Mouse (Mus musculus) CH12.LX (cell line): Measurements from ENCODE around the gene Erbb2. TPM values are rescaled to one million over a fixed set of nuclear protein-coding genes. Genes with fewer than 3 reads are reported as not detected.

Experiments used
- DNase-seq: peaks from one replicate; pipeline ENCODE4 v3.0.0-alpha.2; 2013; ENCODE audit errors: extremely low read depth
- H3K27ac ChIP-seq: 2 replicates; pipeline ENCODE4 v1.5.1; 2012; ENCODE audit warnings: low read depth, mild to moderate bottlenecking, control low read depth, moderate library complexity; ENCODE audit not compliant: insufficient read depth
- H3K27me3 ChIP-seq: replicated peaks from 2 replicates; pipeline ENCODE3; 2012; ENCODE audit warnings: inconsistent platforms
- H3K36me3 ChIP-seq, 2 experiments: replicated peaks in 1 of 2; 2 replicates each; pipeline versions ENCODE3 to v1.6.1; 2012; ENCODE audit warnings: inconsistent platforms in 1 of 2, low read length in 1 of 2, mild to moderate bottlenecking in 1 of 2, mixed read lengths in 1 of 2, moderate library complexity in 1 of 2; ENCODE audit not compliant: control insufficient read depth in 1 of 2, insufficient read depth in 1 of 2
- H3K4me1 ChIP-seq, 2 experiments: 2 replicates each; pipeline ENCODE4 v1.6.1; 2012; ENCODE audit warnings: inconsistent platforms in 1 of 2, moderate library complexity in 1 of 2; ENCODE audit not compliant: insufficient read depth in 2 of 2, control insufficient read depth in 1 of 2
- H3K4me2 ChIP-seq: 2 replicates; pipeline ENCODE4 v1.6.1; 2012; ENCODE audit warnings: low read depth, mild to moderate bottlenecking, control low read depth; ENCODE audit not compliant: poor library complexity, insufficient read depth, severe bottlenecking
- H3K4me3 ChIP-seq, 3 experiments: fragments of 150-350 bp in 1 of 3; sonication (generic) in 1 of 3; replicated peaks in 1 of 3; 2 replicates each; pipeline versions ENCODE3 to v1.5.1; 2011 to 2012; ENCODE audit warnings: low read depth in 2 of 3, low read length in 2 of 3, mild to moderate bottlenecking in 2 of 3, moderate library complexity in 2 of 3, control low read depth in 1 of 3, improper control_type of control experiment in 1 of 3, inconsistent platforms in 1 of 3, mixed read lengths in 1 of 3; ENCODE audit not compliant: poor library complexity in 1 of 3
- H3K79me2 ChIP-seq: replicated peaks from 2 replicates; pipeline ENCODE4 v1.6.1; 2012; ENCODE audit warnings: mild to moderate bottlenecking, moderate library complexity; ENCODE audit not compliant: control insufficient read depth, poor library complexity, insufficient read depth, severe bottlenecking; ENCODE audit errors: extremely low read depth
- H3K9ac ChIP-seq: 2 replicates; pipeline ENCODE4 v1.6.1; 2012; ENCODE audit warnings: low read depth, mild to moderate bottlenecking, control low read depth, moderate library complexity; ENCODE audit not compliant: insufficient read depth
- H3K9me3 ChIP-seq: replicated peaks from 2 replicates; pipeline ENCODE3; 2012; ENCODE audit warnings: low read length, inconsistent platforms, mixed read lengths
- CHD1 ChIP-seq: IDR thresholded peaks from 2 replicates; pipeline ENCODE4 v1.6.1; 2012; ENCODE audit warnings: low read depth, low read length, improper control_type of control experiment, inconsistent platforms
- CTCF ChIP-seq, 2 experiments: IDR thresholded peaks in 1 of 2; conservative IDR thresholded peaks in 1 of 2; 2 replicates each; pipeline ENCODE4 v1.5.1; 2011 to 2012; ENCODE audit warnings: low read depth in 2 of 2, low read length in 2 of 2, improper control_type of control experiment in 1 of 2, inconsistent platforms in 1 of 2, mild to moderate bottlenecking in 1 of 2, moderate library complexity in 1 of 2
- E2F4 ChIP-seq: IDR thresholded peaks from 2 replicates; pipeline ENCODE4 v1.6.1; 2011; ENCODE audit warnings: low read depth, low read length, improper control_type of control experiment; ENCODE audit not compliant: insufficient replicate concordance
- ELF1 ChIP-seq: IDR thresholded peaks from 2 replicates; pipeline ENCODE4 v1.6.1; 2014; ENCODE audit warnings: low read depth, mild to moderate bottlenecking, inconsistent platforms, low read length, improper control_type of control experiment
- EP300 ChIP-seq: IDR thresholded peaks from 2 replicates; pipeline ENCODE4 v1.6.1; 2011; ENCODE audit warnings: low read length, improper control_type of control experiment
- GABPA ChIP-seq: IDR thresholded peaks from 2 replicates; pipeline ENCODE4 v1.6.1; 2012; ENCODE audit warnings: low read depth, low read length, improper control_type of control experiment, inconsistent platforms; ENCODE audit not compliant: insufficient replicate concordance
- JUND ChIP-seq: conservative IDR thresholded peaks from 2 replicates; pipeline ENCODE4 v1.6.1; 2011; ENCODE audit warnings: low read depth, low read length, improper control_type of control experiment
- KAT2A ChIP-seq: IDR thresholded peaks from 2 replicates; pipeline ENCODE4 v1.6.1; 2012; ENCODE audit warnings: low read length, improper control_type of control experiment, inconsistent platforms; ENCODE audit not compliant: insufficient replicate concordance
- MAFK ChIP-seq: IDR thresholded peaks from 2 replicates; pipeline ENCODE4 v1.6.1; 2011; ENCODE audit warnings: low read length, improper control_type of control experiment; ENCODE audit not compliant: insufficient replicate concordance
- MAZ ChIP-seq: IDR thresholded peaks from 2 replicates; pipeline ENCODE4 v1.6.1; 2012; ENCODE audit warnings: low read depth, mild to moderate bottlenecking, inconsistent platforms, low read length, improper control_type of control experiment, moderate library complexity
- MEF2A ChIP-seq: IDR thresholded peaks from 2 replicates; pipeline ENCODE4 v1.6.1; 2014; ENCODE audit warnings: low read depth, mild to moderate bottlenecking, inconsistent platforms, low read length, improper control_type of control experiment, borderline replicate concordance
- MXI1 ChIP-seq: IDR thresholded peaks from 2 replicates; pipeline ENCODE4 v1.6.1; 2011; ENCODE audit warnings: mild to moderate bottlenecking, low read depth, low read length, improper control_type of control experiment
- MYC ChIP-seq: IDR thresholded peaks from 2 replicates; pipeline ENCODE4 v1.6.1; 2011; ENCODE audit warnings: low read depth, mild to moderate bottlenecking, improper control_type of control experiment, low read length
- NELFE ChIP-seq: IDR thresholded peaks from 2 replicates; pipeline ENCODE4 v1.6.1; 2011; ENCODE audit warnings: low read depth, low read length, improper control_type of control experiment
- NRF1 ChIP-seq: IDR thresholded peaks from 2 replicates; pipeline ENCODE4 v1.6.1; 2014; ENCODE audit warnings: low read depth, mild to moderate bottlenecking, inconsistent platforms, low read length, improper control_type of control experiment, moderate library complexity
- PAX5 ChIP-seq: IDR thresholded peaks from 2 replicates; pipeline ENCODE4 v1.6.1; 2012; ENCODE audit warnings: low read length, inconsistent platforms, mixed read lengths
- POLR2A ChIP-seq: IDR thresholded peaks from 2 replicates; pipeline ENCODE4 v1.6.1; 2011; ENCODE audit warnings: low read depth, mild to moderate bottlenecking, improper control_type of control experiment, low read length
- POLR2AphosphoS2 ChIP-seq: IDR thresholded peaks from 2 replicates; pipeline ENCODE4 v1.6.1; 2011; ENCODE audit warnings: low read depth, low read length, improper control_type of control experiment
- RCOR1 ChIP-seq: conservative IDR thresholded peaks from 2 replicates; pipeline ENCODE4 v1.6.1; 2012; ENCODE audit warnings: low read depth, mild to moderate bottlenecking, inconsistent platforms, low read length, improper control_type of control experiment
- SIN3A ChIP-seq: IDR thresholded peaks from 2 replicates; pipeline ENCODE4 v1.6.1; 2012; ENCODE audit warnings: low read length, improper control_type of control experiment, inconsistent platforms
- TBP ChIP-seq: conservative IDR thresholded peaks from 2 replicates; pipeline ENCODE4 v1.6.1; 2011; ENCODE audit warnings: low read depth, low read length, improper control_type of control experiment
- TCF12 ChIP-seq: IDR thresholded peaks from 2 replicates; pipeline ENCODE4 v1.6.1; 2014; ENCODE audit warnings: low read depth, mild to moderate bottlenecking, inconsistent platforms, low read length, improper control_type of control experiment
- USF1 ChIP-seq: IDR thresholded peaks from 2 replicates; pipeline ENCODE4 v1.6.1; 2014; ENCODE audit warnings: low read depth, mild to moderate bottlenecking, inconsistent platforms, low read length, improper control_type of control experiment
- USF2 ChIP-seq: conservative IDR thresholded peaks from 2 replicates; pipeline ENCODE4 v1.6.1; 2011; ENCODE audit warnings: low read depth, low read length, improper control_type of control experiment
- ZKSCAN1 ChIP-seq: IDR thresholded peaks from 2 replicates; pipeline ENCODE4 v1.6.1; 2012; ENCODE audit warnings: low read depth, inconsistent platforms, low read length, improper control_type of control experiment, borderline replicate concordance
- ZMIZ1 ChIP-seq: IDR thresholded peaks from 2 replicates; pipeline ENCODE4 v1.6.1; 2012; ENCODE audit warnings: low read depth, mild to moderate bottlenecking, inconsistent platforms, low read length, improper control_type of control experiment
- ZNF384 ChIP-seq: IDR thresholded peaks from 2 replicates; pipeline ENCODE4 v1.6.1; 2012; ENCODE audit warnings: low read depth, low read length, improper control_type of control experiment, inconsistent platforms
- dilution Hi-C: fragments of 300-500 bp; cut with MboI; formaldehyde crosslinking; loops from 2 replicates; pipeline ENCODE4 v1.14.3; 2020; ENCODE audit warnings: low sequenced_read_pairs; ENCODE audit not compliant: extremely low pct_unique_long_range_greater_than_20kb, extremely low pct_ligation_motif_present
- in situ Hi-C: fragments of 300-500 bp; cut with MboI; formaldehyde crosslinking; loops from 3 replicates; pipeline ENCODE4 v1.14.3; 2019; ENCODE audit warnings: low sequenced_read_pairs, low pct_ligation_motif_present, low pct_unique_long_range_greater_than_20kb, mixed read lengths
- polyA plus RNA-seq: library from polyadenylated mRNA; unstranded; fragments of >175 nt; gene quantifications from 2 replicates; pipeline ENCODE4 v1.2.1, GENCODE M21; 2012; ENCODE audit warnings: low read depth; ENCODE audit not compliant: insufficient read length
- total RNA-seq, 2 experiments: library from RNA; depleted of rRNA; stranded (reverse); fragments of 300-350 nt in 1 of 2; fragments of >200 nt in 1 of 2; gene quantifications; 2 replicates each; pipeline ENCODE4 v1.2.3; 2012 to 2014

Gene Erbb2
- total and polyA plus RNA-seq, 3 experiments = 0.06 to 0.17 TPM; not detected in 1

GRCm38 (mm10) chr11:98470795-98471194 is 58.5 kb downstream of the Erbb2 start (continued):
- TF ChIP-seq TCF12 (peak; percentile 91), KAT2A (peak; percentile 34; the same call in 1 of the 2 replicates), GABPA (no peak)

DNA sequence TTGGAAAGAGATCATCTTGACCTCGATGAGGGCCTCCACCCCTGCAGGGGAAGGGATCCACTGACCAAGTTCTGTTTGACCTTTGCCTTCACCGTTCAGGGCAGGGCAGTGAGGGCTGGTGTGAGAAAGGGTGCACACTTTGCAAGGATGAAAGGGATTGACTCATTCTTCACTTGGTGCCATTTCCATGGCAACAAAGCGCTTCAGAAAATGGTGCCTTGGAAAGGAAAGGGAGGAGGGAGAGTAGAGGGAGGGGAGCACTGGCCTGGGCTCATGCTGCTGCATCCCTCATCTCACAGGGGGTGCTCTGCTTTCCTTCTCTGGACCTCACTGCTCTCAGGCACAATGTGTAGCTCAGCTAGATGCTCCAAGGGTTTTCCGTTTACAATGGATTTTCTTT is 60.4 kb downstream of the Erbb2 start:
- H3K79me2 ChIP-seq = peaks cover 83% of the 10 kb centered on the region
- peak overlapping the region; percentile 96 for H3K4me2 ChIP-seq
- dilution Hi-C loops = no loop called here
- peak overlapping the region; percentile 96; the same call in 1 of the 2 replicates for H3K9ac ChIP-seq
- H3K27ac ChIP-seq = peak overlapping the region; percentile 75
- peaks cover 40 to 67% of the 10 kb centered on the region in 2 experiments for H3K36me3 ChIP-seq
- no peaks in the 10 kb centered on the region for H3K27me3 ChIP-seq
- DNase-seq = no peak
- peaks cover 31 to 60% of the 10 kb centered on the region in 2 experiments for H3K4me1 ChIP-seq
- TF ChIP-seq POLR2A = 0 out of 2 replicates have a peak, but pooled peaks have one; percentile 15
- TF ChIP-seq MXI1 = peak; percentile 30
- TF ChIP-seq SIN3A = peak; percentile 36; the same call in 1 of the 2 replicates
- TF ChIP-seq CHD1 = no peak
- no peaks in the 10 kb centered on the region for H3K9me3 ChIP-seq
- in situ Hi-C loops = no loop called here
- H3K4me3 ChIP-seq = peak overlapping the region in 2 of 3 experiments; percentile 20 to 29

DNA sequence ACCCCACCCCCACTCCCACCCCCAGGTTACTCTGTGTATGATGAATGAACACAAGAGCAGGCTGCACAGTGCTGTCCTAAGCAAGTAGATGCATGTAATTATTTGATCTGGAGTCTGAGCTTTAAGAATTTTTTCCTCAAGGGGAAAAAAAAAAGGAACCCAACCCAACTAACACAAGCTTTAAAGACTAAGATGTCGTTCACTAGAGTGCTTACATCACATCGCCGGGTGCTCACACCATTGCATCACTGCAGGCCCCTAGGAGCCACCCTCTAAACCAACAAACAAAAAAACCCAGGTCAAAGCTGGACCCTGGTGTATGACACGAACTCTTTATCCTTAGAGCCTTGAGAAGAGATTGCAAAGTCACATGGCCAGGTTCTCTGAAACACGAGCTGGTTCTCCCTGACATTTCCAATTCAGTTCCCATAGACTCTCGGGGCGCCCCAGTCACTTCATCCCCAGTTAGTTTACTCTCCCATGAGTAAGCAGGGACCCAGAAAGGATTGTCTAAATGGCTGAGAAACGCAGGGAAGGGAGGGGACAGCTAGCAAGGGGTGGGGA is 61.7 kb downstream of the Erbb2 start:
- peaks cover 27 to 54% of the 10 kb centered on the region in 2 experiments for H3K36me3 ChIP-seq
- peak overlapping the region; percentile 96 for H3K4me2 ChIP-seq
- H3K9ac ChIP-seq = peak overlapping the region; percentile 96
- H3K4me1 ChIP-seq = peaks cover 39 to 60% of the 10 kb centered on the region in 2 experiments
- no peak for DNase-seq
- H3K4me3 ChIP-seq = peak overlapping the region; percentile 54 to 83 (median 68)
- H3K27me3 ChIP-seq = no peaks in the 10 kb centered on the region
- no peaks in the 10 kb centered on the region for H3K9me3 ChIP-seq
- in situ Hi-C loops (no loop called here), dilution Hi-C loops (no loop called here)
- H3K79me2 ChIP-seq = peaks cover 70% of the 10 kb centered on the region
- H3K27ac ChIP-seq = peak overlapping the region; percentile 88
- no peak for TF ChIP-seq POLR2AphosphoS2
- no peak; the same call in 1 of the 2 replicates for TF ChIP-seq MEF2A
- no peak for TF ChIP-seq USF2
- TF ChIP-seq CHD1 = no peak; the same call in 1 of the 2 replicates
- peak; percentile 52; the same call in 1 of the 2 replicates for TF ChIP-seq ZNF384
- no peak for TF ChIP-seq NRF1
- TF ChIP-seq MYC = peak; percentile 59; the same call in 1 of the 2 replicates
- TF ChIP-seq MAFK = no peak; the same call in 1 of the 2 replicates
- TF ChIP-seq PAX5 = no peak
- TF ChIP-seq GABPA = no peak
- TF ChIP-seq RCOR1 = peak; percentile 42; the same call in 1 of the 2 replicates
- peak; percentile 66 for TF ChIP-seq MXI1
- TF ChIP-seq TBP = 0 out of 2 replicates have a peak, but pooled peaks have one; percentile 54
- TF ChIP-seq SIN3A = no peak; the same call in 1 of the 2 replicates
- no peak; the same call in 1 of the 2 replicates for TF ChIP-seq MAZ
- no peak for TF ChIP-seq ELF1
- TF ChIP-seq USF1 = peak; percentile 42
- no peak for TF ChIP-seq EP300
- no peak; the same call in 1 of the 2 replicates for TF ChIP-seq ZMIZ1
- peak; percentile 44; the same call in 1 of the 2 replicates for TF ChIP-seq POLR2A
- no peak for TF ChIP-seq CTCF (conservative IDR thresholded peaks at IDR 0.05 in 1 of 2, IDR thresholded peaks at IDR 0.05 in 1 of 2; ENCODE audit: low read depth in 2 of 2, low read length in 2 of 2)
- TF ChIP-seq E2F4 = no peak
- peak; percentile 48; the same call in 1 of the 2 replicates for TF ChIP-seq NELFE
- TF ChIP-seq TCF12 = no peak
- 0 out of 2 replicates have a peak, but pooled peaks have one; percentile 30 for TF ChIP-seq JUND
- TF ChIP-seq ZKSCAN1 = no peak
